Mouse (Mus musculus) layer of hippocampus, adult 2 months (tissue): ENCODE results near the gene Gbp10. TPM values are rescaled to one million over a fixed set of nuclear protein-coding genes. Genes with fewer than 3 reads are reported as not detected.
"Not testable (repeated sequence)": the region's sequence is repeated elsewhere in the genome, so short reads cannot be mapped to it uniquely, and the experiment has no call there.

Experiments used
- DNase-seq, 2 experiments: peaks; one replicate each; pipeline ENCODE4 v3.0.0; 2022; ENCODE audit warnings: low spot score in 2 of 2
- H3K27ac ChIP-seq: fragments of 200-600 bp; 2 replicates; pipeline ENCODE4 v1.8.1; 2022
- H3K4me3 ChIP-seq: fragments of 200-600 bp; 2 replicates; pipeline ENCODE4 v1.8.1; 2022; ENCODE audit warnings: mild to moderate bottlenecking
- CTCF ChIP-seq: fragments of 200-600 bp; conservative IDR thresholded peaks from 2 replicates; pipeline ENCODE4 v1.8.1; 2022; ENCODE audit warnings: antibody characterized with exemption, mild to moderate bottlenecking, moderate library complexity
- long read RNA-seq, 2 experiments: library from polyadenylated mRNA; stranded (forward); transcript quantifications; one replicate each; pipeline ENCODE4 v2.0.0; 2021; ENCODE audit warnings: borderline mapping rate in 2 of 2
- total RNA-seq, 2 experiments: library from RNA; stranded (reverse); gene quantifications; 2 replicates each; pipeline ENCODE4 v1.2.3; 2021

Gbp10 gene
- not detected for total RNA-seq
- long read RNA-seq, experiment 1, result 0 reads
- long read RNA-seq, experiment 2, result 0 reads

GRCm38 (mm10) chr5:105239483-105240047, at the start of gene Gbp10:
TSS of gene Gbp10 (minus strand) at chr5:105239533.
- H3K4me3 ChIP-seq, DNase-seq, H3K27ac ChIP-seq: not testable (repeated sequence)

GRCm38 (mm10) chr5:105260673-105261072, 21.3 kb upstream of the Gbp10 start:
- not testable (repeated sequence) for H3K27ac ChIP-seq, H3K4me3 ChIP-seq, DNase-seq

DNA sequence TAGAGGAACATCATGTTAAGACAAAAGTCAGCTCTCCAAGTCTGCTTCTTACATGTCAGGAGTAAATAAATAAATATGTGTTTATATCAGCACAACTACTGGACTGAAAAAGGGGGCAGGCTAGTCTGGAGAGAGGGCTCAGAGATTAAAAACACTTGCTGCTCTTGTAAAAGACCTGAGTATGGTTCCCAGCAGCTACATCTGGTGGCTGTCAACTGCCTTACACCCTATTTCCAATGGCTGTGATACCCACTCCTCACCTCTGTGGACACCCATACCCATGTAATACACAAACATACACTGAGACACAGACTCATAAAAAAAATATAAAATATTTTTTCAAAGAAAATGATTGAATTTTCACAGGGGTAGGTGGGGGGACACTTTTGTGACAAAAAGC, 13.2 kb upstream of the Gbp10 start:
- no peak for DNase-seq
- no peak for TF ChIP-seq CTCF
- no peak overlapping the region for H3K27ac ChIP-seq
- H3K4me3 ChIP-seq, result no peak overlapping the region

GRCm38 (mm10) chr5:105244741-105245140, 5.4 kb upstream of the Gbp10 start:
- not testable (repeated sequence) for H3K4me3 ChIP-seq, H3K27ac ChIP-seq, DNase-seq

- not testable (repeated sequence) for DNase-seq, H3K27ac ChIP-seq, H3K4me3 ChIP-seq
These were observed 1.6 kb upstream of the Gbp10 start for GRCm38 (mm10) chr5:105240982-105241381.

DNA sequence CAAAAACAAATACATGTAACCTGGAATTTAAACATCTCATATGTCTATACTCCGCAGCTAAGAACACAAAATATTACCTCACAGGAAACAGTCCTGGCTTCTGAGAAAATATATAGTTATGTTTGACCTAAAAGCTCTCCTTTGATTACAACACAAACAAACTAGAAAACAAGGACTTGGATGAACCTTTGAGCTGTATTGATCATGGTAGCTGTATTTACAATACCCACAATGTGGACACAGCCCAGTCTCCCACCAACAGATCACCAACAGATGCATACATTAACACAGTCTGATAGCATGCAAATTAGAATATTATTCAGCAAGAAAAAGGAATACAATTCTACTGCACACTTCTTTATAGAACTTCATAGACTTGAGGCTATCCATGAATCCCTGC, 931 bp downstream of the Gbp10 start:
- not testable (repeated sequence) for H3K27ac ChIP-seq, DNase-seq, H3K4me3 ChIP-seq

- H3K27ac ChIP-seq, DNase-seq, H3K4me3 ChIP-seq: not testable (repeated sequence)
These were observed 3.3 kb downstream of the Gbp10 start for GRCm38 (mm10) chr5:105236040-105236439.

- not testable (repeated sequence) for H3K27ac ChIP-seq, H3K4me3 ChIP-seq, DNase-seq
These were observed 30.4 kb downstream of the Gbp10 start for GRCm38 (mm10) chr5:105208957-105209356.

- not testable (repeated sequence) for H3K27ac ChIP-seq, DNase-seq, H3K4me3 ChIP-seq
These were observed 38.5 kb downstream of the Gbp10 start for GRCm38 (mm10) chr5:105200791-105201355.

DNA sequence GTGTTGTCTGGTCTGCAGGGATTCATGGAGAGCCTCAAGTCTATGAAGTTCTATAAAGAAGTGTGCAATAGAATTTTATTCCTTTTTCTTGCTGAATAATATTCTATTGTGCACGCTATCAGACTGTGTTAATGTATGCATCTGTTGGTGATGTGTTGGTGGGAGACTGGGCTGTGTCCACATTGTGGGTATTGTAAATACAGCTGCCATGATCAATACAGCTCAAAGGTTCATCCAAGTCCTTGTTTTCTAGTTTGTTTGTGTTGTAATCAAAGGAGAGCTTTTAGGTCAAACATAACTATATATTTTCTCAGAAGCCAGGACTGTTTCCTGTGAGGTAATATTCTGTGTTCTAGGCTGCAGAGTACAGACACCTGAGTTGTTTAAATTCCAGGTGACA, 40.2 kb downstream of the Gbp10 start:
- DNase-seq, H3K27ac ChIP-seq, H3K4me3 ChIP-seq: not testable (repeated sequence)

- not testable (repeated sequence) for H3K27ac ChIP-seq, DNase-seq
These were observed 41.3 kb downstream of the Gbp10 start for GRCm38 (mm10) chr5:105197915-105198560.

GRCm38 (mm10) chr5:105196308-105196707, 43.0 kb downstream of the Gbp10 start:
- H3K27ac ChIP-seq, H3K4me3 ChIP-seq, DNase-seq: not testable (repeated sequence)

More at GRCm38 (mm10) chr5:105197915-105198560, 41.3 kb downstream of the Gbp10 start:
- H3K4me3 ChIP-seq, result not testable (repeated sequence)

- H3K27ac ChIP-seq, DNase-seq, H3K4me3 ChIP-seq: not testable (repeated sequence)
These were observed 46.8 kb downstream of the Gbp10 start for GRCm38 (mm10) chr5:105192536-105192935.

GRCm38 (mm10) chr5:105181446-105181845, 57.9 kb downstream of the Gbp10 start:
- no peak for DNase-seq
- Histone ChIP-seq H3K27ac (no peak overlapping the region), H3K4me3 (no peak overlapping the region)
- TF ChIP-seq CTCF, result no peak

Other genes starting within 250 kb of the Gbp10 start
- 1 to 10 TPM; 1.3 to 2.2 TPM for gene Gbp9, start 100.0 kb downstream of the Gbp10 start, total RNA-seq
- gene Gbp8, start 100.0 kb downstream of the Gbp10 start, total RNA-seq, result under 1 TPM in 1 of 2 experiments, not detected in 1; 0.15 TPM
- 1 to 10 TPM; 1.0 to 1.7 TPM for gene Gbp4, start 99.9 kb downstream of the Gbp10 start, total RNA-seq
- not detected for gene Gm43302, start 54.2 kb upstream of the Gbp10 start, total RNA-seq
- under 1 TPM; 0.59 to 0.90 TPM for gene Gbp6, start 54.2 kb upstream of the Gbp10 start, total RNA-seq
- 10 to 100 TPM; 61.6 TPM for gene Lrrc8b, start 176.2 kb upstream of the Gbp10 start, total RNA-seq